Mouse (Mus musculus) limb, embryonic 13.5 days (tissue): ENCODE data around the gene Zfp536. TPM values are rescaled to one million over a fixed set of nuclear protein-coding genes. Genes with fewer than 3 reads are reported as not detected.
A peak's percentile ranks its signal among the peaks of the same experiment; 100 is the strongest.

Experiments
- ATAC-seq: fragments of 200-750 bp; cut with Nextera tagmentation; 2 replicates; pipeline ENCODE4 v1.8.0; 2017; ENCODE audit warnings: low read depth, moderate number of reproducible peaks, moderate TSS enrichment; ENCODE audit not compliant: low FRiP score
- H3K27ac ChIP-seq: fragments of 300-500 bp; sonication (generic); 2 replicates; pipeline ENCODE4 v1.5.1; 2015; ENCODE audit warnings: inconsistent platforms, mild to moderate bottlenecking, moderate library complexity
- H3K27me3 ChIP-seq: fragments of 300-500 bp; sonication (generic); 2 replicates; pipeline ENCODE4 v1.6.1; 2015; ENCODE audit warnings: mild to moderate bottlenecking, inconsistent platforms
- H3K36me3 ChIP-seq: fragments of 300-500 bp; sonication (generic); 2 replicates; pipeline ENCODE4 v1.6.1; 2015; ENCODE audit warnings: inconsistent platforms, mild to moderate bottlenecking, moderate library complexity
- H3K4me1 ChIP-seq: fragments of 300-500 bp; sonication (generic); 2 replicates; pipeline ENCODE4 v1.6.1; 2015; ENCODE audit warnings: inconsistent platforms
- H3K4me2 ChIP-seq: fragments of 300-500 bp; sonication (generic); replicated peaks from 2 replicates; pipeline ENCODE4 v1.6.1; 2015; ENCODE audit warnings: inconsistent platforms, mild to moderate bottlenecking, moderate library complexity
- H3K4me3 ChIP-seq: fragments of 300-500 bp; sonication (generic); 2 replicates; pipeline ENCODE4 v1.5.1; 2015; ENCODE audit warnings: moderate library complexity, mild to moderate bottlenecking, inconsistent platforms
- H3K9ac ChIP-seq: fragments of 300-500 bp; sonication (generic); 2 replicates; pipeline ENCODE4 v1.6.1; 2015; ENCODE audit warnings: mild to moderate bottlenecking, inconsistent platforms
- H3K9me3 ChIP-seq: fragments of 300-500 bp; sonication (generic); 2 replicates; pipeline ENCODE4 v1.6.1; 2016; ENCODE audit warnings: inconsistent platforms
- WGBS: fragments of 180-500 bp; shearing (Covaris S2); methylation state at CpG from one replicate; pipeline ENCODE4 v1.1.7; 2015; 5-methylcytosine and 5-hydroxymethylcytosine counted together
- polyA plus RNA-seq: library from polyadenylated mRNA; unstranded; fragments of >200 nt; fragmentation: Nextera tagmentation; extraction: Ambion mirVana; gene quantifications from 2 replicates; pipeline ENCODE4 v1.2.1, GENCODE M21; 2015

The Zfp536 gene
- polyA plus RNA-seq, 1 experiment from 2014 or later = 6.6 TPM

GRCm38 (mm10) chr7:37473311-37474084, 299.9 kb downstream of the Zfp536 start:
- H3K27me3 ChIP-seq = peaks cover 16% of the 10 kb centered on the region; the same call in 1 of the 2 replicates
- H3K4me3 ChIP-seq = no peak overlapping the region
- no peak overlapping the region for H3K27ac ChIP-seq
- H3K4me2 ChIP-seq = no peak overlapping the region
- no peaks in the 10 kb centered on the region for H3K36me3 ChIP-seq
- WGBS = 73% methylated on average over 24 of the region's 24 CpGs
- H3K9me3 ChIP-seq = no peaks in the 10 kb centered on the region
- ATAC-seq = no peak
- H3K9ac ChIP-seq = no peak overlapping the region
- H3K4me1 ChIP-seq = no peaks in the 10 kb centered on the region

- Histone ChIP-seq H3K9ac (no peak overlapping the region), H3K4me3 (no peak overlapping the region), H3K4me2 (no peak overlapping the region), H3K27me3 (peaks cover 26% of the 10 kb centered on the region; the same call in 1 of the 2 replicates), H3K9me3 (no peaks in the 10 kb centered on the region), H3K27ac (no peak overlapping the region), H3K36me3 (no peaks in the 10 kb centered on the region), H3K4me1 (no peaks in the 10 kb centered on the region)
- ATAC-seq = no peak
- WGBS = 39% methylated on average over 8 of the region's 8 CpGs
Measured at GRCm38 (mm10) chr7:37471726-37472125, 301.7 kb downstream of the Zfp536 start.

- 36% methylated on average over 9 of the region's 9 CpGs for WGBS
- no peaks in the 10 kb centered on the region for H3K36me3 ChIP-seq
- H3K4me2 ChIP-seq = no peak overlapping the region
- ATAC-seq = no peak
- peaks cover 58% of the 10 kb centered on the region for H3K27me3 ChIP-seq
- H3K4me3 ChIP-seq = no peak overlapping the region
- H3K9me3 ChIP-seq = no peaks in the 10 kb centered on the region
- peaks cover 22% of the 10 kb centered on the region for H3K4me1 ChIP-seq
- no peak overlapping the region for H3K27ac ChIP-seq
- no peak overlapping the region for H3K9ac ChIP-seq
Measured at GRCm38 (mm10) chr7:37466477-37467243, 306.8 kb downstream of the Zfp536 start.

DNA sequence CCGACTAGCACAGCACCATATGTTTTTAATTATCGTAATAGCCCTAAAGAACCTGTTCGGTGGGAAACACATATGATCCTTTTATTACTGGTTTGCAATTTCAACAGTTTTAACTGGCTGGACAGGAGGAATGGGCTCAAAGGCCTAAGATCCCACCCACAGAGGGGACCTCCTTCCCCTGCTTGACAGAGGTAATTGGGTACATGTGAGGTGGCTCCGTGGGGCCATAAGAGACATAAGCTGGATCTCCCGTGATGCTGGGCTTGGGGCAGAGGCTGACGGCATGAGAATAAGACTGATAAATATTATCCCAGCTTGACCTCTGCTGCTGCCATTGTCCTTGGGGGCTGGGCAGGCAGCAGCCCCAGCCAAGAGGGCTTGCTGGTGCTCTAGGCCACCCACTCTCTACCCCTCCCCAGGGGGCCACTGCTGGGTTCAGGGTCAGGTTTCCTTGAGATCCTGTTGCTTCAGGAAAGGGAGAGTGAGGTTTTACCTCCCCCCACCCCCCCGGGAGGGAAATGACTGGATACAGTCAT, 309.2 kb downstream of the Zfp536 start:
- Histone ChIP-seq H3K27me3 (peaks cover 65% of the 10 kb centered on the region), H3K4me2 (peak overlapping the region; percentile 39), H3K27ac (no peak overlapping the region), H3K4me1 (peaks cover 30% of the 10 kb centered on the region), H3K9me3 (no peaks in the 10 kb centered on the region), H3K4me3 (no peak overlapping the region), H3K9ac (no peak overlapping the region), H3K36me3 (no peaks in the 10 kb centered on the region)
- WGBS = 2% methylated on average over 7 of the region's 7 CpGs
- ATAC-seq = peak; percentile 70

DNA sequence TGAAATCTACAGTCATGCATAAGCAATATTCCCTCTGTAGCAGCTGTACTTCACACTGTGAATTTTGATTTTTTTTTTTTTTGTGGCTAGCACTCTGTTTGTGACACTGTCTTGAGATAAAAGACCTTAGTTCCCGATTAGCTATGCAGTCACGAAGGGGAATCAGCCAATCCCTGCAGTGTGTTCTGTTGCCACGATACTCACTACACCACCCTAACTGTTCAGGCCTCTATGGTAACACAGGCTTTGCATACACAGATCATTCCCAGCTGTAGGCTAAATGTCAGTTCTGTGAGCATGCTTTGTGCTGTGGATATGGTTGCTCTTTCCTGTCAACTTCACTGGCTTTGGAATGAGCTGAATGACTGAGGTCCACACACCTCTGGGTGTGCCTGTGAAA, 325.9 kb downstream of the Zfp536 start:
- ATAC-seq = no peak
- H3K4me3 ChIP-seq = no peak overlapping the region
- H3K27me3 ChIP-seq = no peaks in the 10 kb centered on the region
- 0 out of 2 replicates have a peak, but pooled peaks cover 7% of the 10 kb centered on the region for H3K4me1 ChIP-seq
- no peak overlapping the region for H3K9ac ChIP-seq
- H3K27ac ChIP-seq = no peak overlapping the region
- WGBS = 79% methylated on average over 3 of the region's 3 CpGs
- H3K9me3 ChIP-seq = no peaks in the 10 kb centered on the region; the same call in 1 of the 2 replicates
- H3K4me2 ChIP-seq = no peak overlapping the region
- H3K36me3 ChIP-seq = no peaks in the 10 kb centered on the region

DNA sequence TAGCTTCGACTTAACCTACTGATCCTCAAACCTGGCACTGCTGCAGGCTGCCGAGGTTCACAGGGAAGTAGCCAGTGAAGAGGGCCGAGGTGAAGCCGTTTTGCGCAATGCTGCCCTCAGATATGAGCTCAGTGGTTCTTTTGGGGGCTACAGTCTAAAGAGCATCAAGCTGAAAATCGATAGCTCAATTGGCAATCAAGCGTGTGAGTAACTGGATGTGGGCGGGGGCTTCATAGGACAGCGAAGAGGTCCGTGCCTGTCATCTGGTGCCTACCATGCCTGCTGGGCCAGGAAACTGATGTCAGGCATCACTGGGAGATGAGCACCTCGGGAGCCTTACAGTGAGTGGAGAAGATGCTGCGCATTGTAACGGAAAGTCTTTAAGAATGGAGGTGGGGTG, 333.5 kb downstream of the Zfp536 start:
- WGBS = 82% methylated on average over 13 of the region's 13 CpGs
- H3K4me1 ChIP-seq = peaks cover 13% of the 10 kb centered on the region
- no peak; the same call in 1 of the 2 replicates for ATAC-seq
- H3K4me2 ChIP-seq = no peak overlapping the region
- no peaks in the 10 kb centered on the region; the same call in 1 of the 2 replicates for H3K9me3 ChIP-seq
- H3K36me3 ChIP-seq = no peaks in the 10 kb centered on the region
- H3K27me3 ChIP-seq = peaks cover 11% of the 10 kb centered on the region
- H3K27ac ChIP-seq = no peak overlapping the region
- H3K9ac ChIP-seq = no peak overlapping the region
- H3K4me3 ChIP-seq = no peak overlapping the region

DNA sequence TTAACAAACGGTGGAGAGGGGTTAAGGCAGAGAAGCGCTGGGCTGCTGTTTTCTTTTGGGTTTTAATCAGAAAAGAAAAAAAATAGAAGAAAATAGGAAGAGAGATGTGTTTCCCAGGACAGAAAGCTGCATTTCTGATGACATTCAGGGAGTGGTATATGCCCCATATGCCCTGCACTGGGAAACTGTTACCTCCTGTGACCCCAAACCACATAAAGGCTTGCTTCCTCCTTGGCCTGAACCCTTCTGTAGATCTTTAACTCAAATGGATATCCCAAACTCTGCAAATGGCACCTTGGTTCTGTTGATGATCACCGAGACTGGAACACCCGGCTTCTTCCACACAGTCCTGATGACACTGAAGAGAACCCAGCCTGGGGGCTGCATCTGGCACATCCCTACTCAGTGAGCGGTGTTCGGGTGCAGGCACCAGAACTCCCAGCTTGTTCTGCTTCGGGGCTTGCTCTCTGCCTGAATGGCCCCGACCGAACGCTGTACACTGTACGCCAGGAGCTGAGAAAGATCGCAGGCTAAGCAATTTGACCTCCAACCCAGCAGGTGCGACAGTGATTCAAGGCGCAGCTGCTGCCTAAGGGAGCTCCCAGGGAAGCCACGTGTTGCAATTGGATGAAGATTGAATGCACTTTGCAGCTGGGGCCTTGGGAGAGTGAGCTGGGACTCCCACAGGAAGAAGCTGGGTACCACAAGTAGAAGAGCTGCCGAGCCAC, 334.2 kb downstream of the Zfp536 start:
- peak; percentile 64 for ATAC-seq
- no peak overlapping the region for H3K27ac ChIP-seq
- H3K4me2 ChIP-seq = 0 out of 2 replicates have a peak overlapping the region, but pooled peaks have one; percentile 19
- H3K36me3 ChIP-seq = no peaks in the 10 kb centered on the region
- peaks cover 11% of the 10 kb centered on the region for H3K27me3 ChIP-seq
- no peaks in the 10 kb centered on the region; the same call in 1 of the 2 replicates for H3K9me3 ChIP-seq
- H3K4me3 ChIP-seq = no peak overlapping the region
- H3K4me1 ChIP-seq = peaks cover 13% of the 10 kb centered on the region
- H3K9ac ChIP-seq = no peak overlapping the region
- 51% methylated on average over 16 of the region's 16 CpGs for WGBS

GRCm38 (mm10) chr7:37437887-37438286, 335.6 kb downstream of the Zfp536 start:
- peaks cover 18% of the 10 kb centered on the region for H3K4me1 ChIP-seq
- no peaks in the 10 kb centered on the region for H3K36me3 ChIP-seq
- H3K27ac ChIP-seq = no peak overlapping the region
- no peak overlapping the region for H3K9ac ChIP-seq
- H3K4me3 ChIP-seq = no peak overlapping the region
- peaks cover 11% of the 10 kb centered on the region for H3K27me3 ChIP-seq
- no peaks in the 10 kb centered on the region for H3K9me3 ChIP-seq
- WGBS = 84% methylated on average over 3 of the region's 3 CpGs
- ATAC-seq = no peak
- H3K4me2 ChIP-seq = no peak overlapping the region

GRCm38 (mm10) chr7:37433156-37433555, 340.3 kb downstream of the Zfp536 start:
- H3K27ac ChIP-seq = no peak overlapping the region
- H3K4me1 ChIP-seq = 0 out of 2 replicates have a peak, but pooled peaks cover 5% of the 10 kb centered on the region
- H3K9me3 ChIP-seq = no peaks in the 10 kb centered on the region
- no peaks in the 10 kb centered on the region for H3K27me3 ChIP-seq
- no peaks in the 10 kb centered on the region for H3K36me3 ChIP-seq
- H3K9ac ChIP-seq = no peak overlapping the region
- no peak for ATAC-seq
- WGBS = 40% methylated on average over 7 of the region's 7 CpGs
- H3K4me3 ChIP-seq = no peak overlapping the region
- H3K4me2 ChIP-seq = no peak overlapping the region

- Histone ChIP-seq H3K9me3 (no peaks in the 10 kb centered on the region), H3K4me2 (no peak overlapping the region), H3K4me1 (0 out of 2 replicates have a peak, but pooled peaks cover 5% of the 10 kb centered on the region), H3K36me3 (no peaks in the 10 kb centered on the region), H3K9ac (no peak overlapping the region), H3K27ac (no peak overlapping the region), H3K27me3 (no peaks in the 10 kb centered on the region), H3K4me3 (no peak overlapping the region)
- ATAC-seq = no peak
- WGBS = 82% methylated on average over 10 of the region's 10 CpGs
Measured at GRCm38 (mm10) chr7:37431471-37431870, 342.0 kb downstream of the Zfp536 start.

GRCm38 (mm10) chr7:37426061-37426460, 347.4 kb downstream of the Zfp536 start:
- H3K27me3 ChIP-seq = no peaks in the 10 kb centered on the region
- 0 out of 2 replicates have a peak, but pooled peaks cover 5% of the 10 kb centered on the region for H3K4me1 ChIP-seq
- no peak for ATAC-seq
- no peaks in the 10 kb centered on the region for H3K9me3 ChIP-seq
- no peaks in the 10 kb centered on the region for H3K36me3 ChIP-seq
- no peak overlapping the region for H3K4me2 ChIP-seq
- no peak overlapping the region for H3K4me3 ChIP-seq
- no peak overlapping the region for H3K9ac ChIP-seq
- no peak overlapping the region for H3K27ac ChIP-seq
